Mouse (Mus musculus): ENCODE data around the gene Gm27021. TPM values are rescaled to one million over a fixed set of nuclear protein-coding genes. Genes with fewer than 3 reads are reported as not detected.

The Gm27021 gene
- polyA plus RNA-seq, 1 experiment from 2014 or later: 3.2 TPM

DNA sequence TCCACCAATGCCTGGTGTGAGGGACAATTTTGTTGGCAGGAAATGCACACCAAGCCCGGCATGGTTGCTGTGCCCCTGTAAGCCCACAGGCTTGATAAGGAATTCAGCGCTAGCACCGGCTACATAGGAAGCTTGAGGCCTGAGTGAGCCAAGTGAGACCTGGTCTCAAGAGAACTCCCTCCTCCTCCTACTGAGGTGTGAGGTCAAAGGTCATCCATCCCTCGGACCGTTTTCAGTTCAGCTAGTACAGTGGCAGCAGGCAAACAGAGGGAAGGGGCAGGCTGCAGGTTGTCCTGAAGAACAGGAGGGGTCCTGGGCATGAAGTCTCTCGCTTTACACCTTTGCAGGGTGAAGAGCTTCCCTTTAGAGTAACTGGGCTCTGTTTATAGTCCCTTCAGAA is 37.0 kb downstream of the Gm27021 start:
- 55% methylated on average over 6 of the region's 6 CpGs for WGBS
- H3K4me3 ChIP-seq: no peak overlapping the region
- no peaks in the 10 kb centered on the region for H3K36me3 ChIP-seq
- H3K27ac ChIP-seq: no peak overlapping the region
- peaks cover 56% of the 10 kb centered on the region for H3K27me3 ChIP-seq (ENCODE audit: insufficient read depth, poor library complexity, severe bottlenecking)
- H3K4me1 ChIP-seq (replicated peaks): peaks cover 42% of the 10 kb centered on the region
- H3K9me3 ChIP-seq: peaks cover 3% of the 10 kb centered on the region; the same call in 1 of the 2 replicates
- DNase-seq (ENCODE audit: low spot score): no peak

DNA sequence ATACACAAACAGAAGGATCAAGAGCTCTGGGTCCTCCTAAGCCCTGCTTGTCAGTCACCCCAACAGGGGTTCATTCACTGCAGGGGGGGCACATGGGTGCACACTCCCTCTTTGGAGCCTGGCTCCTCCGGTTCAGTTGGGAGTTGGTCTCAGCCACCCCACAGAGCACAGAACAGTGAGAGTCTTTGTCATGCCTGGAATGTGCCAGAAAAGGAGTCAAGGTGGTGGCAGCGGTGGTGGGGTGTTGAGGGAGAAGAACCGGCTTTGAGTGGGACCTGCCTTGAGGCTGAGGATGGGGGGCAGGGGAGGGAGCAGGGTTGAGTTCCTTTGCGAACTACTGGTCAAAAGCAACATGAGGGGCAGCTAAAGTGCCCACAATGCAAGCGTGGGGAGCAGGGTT is 37.8 kb downstream of the Gm27021 start:
- peak overlapping the region; percentile 2; the same call in 1 of the 2 replicates for H3K27ac ChIP-seq
- 37% methylated on average over 5 of the region's 5 CpGs for WGBS
- no peak for DNase-seq (ENCODE audit: low spot score)
- H3K4me1 ChIP-seq (replicated peaks): peaks cover 42% of the 10 kb centered on the region
- H3K9me3 ChIP-seq: peaks cover 3% of the 10 kb centered on the region; the same call in 1 of the 2 replicates
- H3K4me3 ChIP-seq: no peak overlapping the region
- peaks cover 49% of the 10 kb centered on the region for H3K27me3 ChIP-seq (ENCODE audit: insufficient read depth, poor library complexity, severe bottlenecking)
- no peaks in the 10 kb centered on the region for H3K36me3 ChIP-seq

DNA sequence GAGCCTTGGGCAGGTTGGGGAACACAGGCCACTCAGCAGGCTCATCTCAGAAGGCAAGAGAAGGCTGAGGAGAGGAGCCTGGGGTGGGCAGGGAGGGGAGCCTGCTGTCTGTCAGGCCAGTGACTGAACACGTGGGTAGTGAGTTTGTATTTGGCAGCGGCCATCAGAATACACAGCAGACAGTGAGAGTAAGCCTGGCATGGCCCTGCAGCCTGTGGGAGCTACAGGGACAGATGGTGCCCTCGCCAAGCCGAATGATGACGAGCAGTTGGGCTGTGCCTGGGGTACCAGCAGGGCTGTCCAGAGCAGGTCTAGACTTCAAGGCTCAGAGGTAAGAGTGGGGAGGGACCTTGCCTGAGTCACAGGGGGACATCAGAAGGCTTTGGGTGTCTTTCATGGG is 40.6 kb downstream of the Gm27021 start:
- H3K36me3 ChIP-seq: no peaks in the 10 kb centered on the region
- H3K27ac ChIP-seq: no peak overlapping the region
- no peaks in the 10 kb centered on the region for H3K9me3 ChIP-seq
- no peak for DNase-seq (ENCODE audit: low spot score)
- H3K4me3 ChIP-seq: no peak overlapping the region
- peaks cover 33% of the 10 kb centered on the region for H3K4me1 ChIP-seq (replicated peaks)
- peaks cover 22% of the 10 kb centered on the region for H3K27me3 ChIP-seq (ENCODE audit: insufficient read depth, poor library complexity, severe bottlenecking)
- WGBS: 81% methylated on average over 5 of the region's 5 CpGs

- Histone ChIP-seq H3K9me3 (no peaks in the 10 kb centered on the region), H3K36me3 (no peaks in the 10 kb centered on the region), H3K4me1 (replicated peaks) (peaks cover 37% of the 10 kb centered on the region), H3K27me3 (ENCODE audit: insufficient read depth, poor library complexity, severe bottlenecking) (peaks cover 13% of the 10 kb centered on the region; the same call in 1 of the 2 replicates), H3K27ac (no peak overlapping the region), H3K4me3 (no peak overlapping the region)
- WGBS: 65% methylated on average over 11 of the region's 11 CpGs
- DNase-seq (ENCODE audit: low spot score): no peak
Observed at GRCm38 (mm10) chr8:120626461-120626860, 41.4 kb downstream of the Gm27021 start.

- no peak for DNase-seq (ENCODE audit: low spot score)
- Histone ChIP-seq H3K36me3 (no peaks in the 10 kb centered on the region), H3K27me3 (ENCODE audit: insufficient read depth, poor library complexity, severe bottlenecking) (no peaks in the 10 kb centered on the region), H3K4me3 (no peak overlapping the region), H3K9me3 (no peaks in the 10 kb centered on the region), H3K27ac (no peak overlapping the region), H3K4me1 (replicated peaks) (peaks cover 43% of the 10 kb centered on the region)
- 33% methylated on average over 2 of the region's 2 CpGs for WGBS
Observed at GRCm38 (mm10) chr8:120623608-120624007, 44.3 kb downstream of the Gm27021 start.

DNA sequence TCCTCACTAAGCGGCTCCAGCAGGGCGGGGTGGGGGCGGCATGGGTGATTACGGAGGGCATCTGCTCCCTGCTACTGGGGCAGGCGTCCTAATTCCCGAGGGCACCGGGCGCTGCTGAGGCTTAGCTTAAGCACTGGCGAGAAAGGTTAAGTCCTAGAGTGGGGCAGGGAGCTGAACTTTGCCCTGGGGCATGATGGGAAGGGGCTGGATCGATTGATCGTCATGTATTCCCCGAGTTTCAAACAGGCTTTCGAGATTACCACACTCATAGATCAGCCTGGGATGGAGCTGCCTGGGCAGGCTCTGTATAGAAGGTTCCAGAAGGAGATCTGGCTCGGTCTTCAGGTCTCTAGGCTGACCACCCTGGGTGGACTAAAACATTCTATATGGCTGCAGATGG is 45.7 kb downstream of the Gm27021 start:
- DNase-seq (ENCODE audit: low spot score): no peak
- Histone ChIP-seq H3K4me3 (no peak overlapping the region), H3K27ac (peak overlapping the region; percentile 78), H3K4me1 (replicated peaks) (peaks cover 55% of the 10 kb centered on the region), H3K9me3 (no peaks in the 10 kb centered on the region), H3K27me3 (ENCODE audit: insufficient read depth, poor library complexity, severe bottlenecking) (no peaks in the 10 kb centered on the region), H3K36me3 (no peaks in the 10 kb centered on the region)
- WGBS: 76% methylated on average over 14 of the region's 14 CpGs

GRCm38 (mm10) chr8:120620441-120620840 is 47.4 kb downstream of the Gm27021 start:
- H3K36me3 ChIP-seq: no peaks in the 10 kb centered on the region

GRCm38 (mm10) chr8:120619235-120620180 is 48.4 kb downstream of the Gm27021 start:
- peaks cover 67% of the 10 kb centered on the region for H3K4me1 ChIP-seq (replicated peaks)
- no peaks in the 10 kb centered on the region for H3K36me3 ChIP-seq
- H3K4me3 ChIP-seq: no peak overlapping the region
- WGBS: 75% methylated on average over 11 of the region's 11 CpGs
- peak overlapping the region; percentile 69 for H3K27ac ChIP-seq
- H3K27me3 ChIP-seq (ENCODE audit: insufficient read depth, poor library complexity, severe bottlenecking): no peaks in the 10 kb centered on the region
- DNase-seq (ENCODE audit: low spot score): no peak
- H3K9me3 ChIP-seq: no peaks in the 10 kb centered on the region

More at GRCm38 (mm10) chr8:120620441-120620840, 47.4 kb downstream of the Gm27021 start:
- Histone ChIP-seq H3K4me1 (replicated peaks) (peaks cover 69% of the 10 kb centered on the region), H3K27ac (peak overlapping the region; percentile 46; the same call in 1 of the 2 replicates), H3K4me3 (no peak overlapping the region), H3K27me3 (ENCODE audit: insufficient read depth, poor library complexity, severe bottlenecking) (no peaks in the 10 kb centered on the region), H3K9me3 (no peaks in the 10 kb centered on the region)
- 48% methylated on average over 7 of the region's 7 CpGs for WGBS
- DNase-seq (ENCODE audit: low spot score): no peak

DNA sequence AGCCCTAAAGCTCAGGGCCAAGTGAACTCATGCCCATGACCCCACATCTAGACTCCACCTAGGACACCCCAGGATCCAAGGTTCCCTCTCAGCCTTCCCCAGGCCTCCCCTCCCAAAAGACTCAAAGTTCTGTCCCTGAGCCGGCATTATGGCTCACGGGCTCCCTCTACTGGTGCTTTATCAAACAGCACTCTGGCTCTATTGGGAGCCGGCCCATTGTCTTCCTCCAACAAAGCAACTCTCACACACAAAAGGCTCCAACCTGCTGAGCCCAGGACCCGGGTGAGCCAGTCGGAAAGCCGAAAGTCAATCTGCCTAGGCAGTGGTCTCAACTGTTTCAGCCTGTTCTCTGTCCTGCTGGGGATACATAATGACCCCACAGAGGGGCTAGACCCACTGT is 49.8 kb downstream of the Gm27021 start:
- peak overlapping the region; percentile 89 for H3K27ac ChIP-seq
- H3K4me3 ChIP-seq: no peak overlapping the region
- DNase-seq (ENCODE audit: low spot score): peak; percentile 91
- 0 out of 2 replicates have a peak, but pooled peaks cover 7% of the 10 kb centered on the region for H3K27me3 ChIP-seq (ENCODE audit: insufficient read depth, poor library complexity, severe bottlenecking)
- H3K4me1 ChIP-seq (replicated peaks): peaks cover 57% of the 10 kb centered on the region
- WGBS: under 1% methylated on average over 6 of the region's 6 CpGs
- no peaks in the 10 kb centered on the region for H3K9me3 ChIP-seq
- no peaks in the 10 kb centered on the region for H3K36me3 ChIP-seq

DNA sequence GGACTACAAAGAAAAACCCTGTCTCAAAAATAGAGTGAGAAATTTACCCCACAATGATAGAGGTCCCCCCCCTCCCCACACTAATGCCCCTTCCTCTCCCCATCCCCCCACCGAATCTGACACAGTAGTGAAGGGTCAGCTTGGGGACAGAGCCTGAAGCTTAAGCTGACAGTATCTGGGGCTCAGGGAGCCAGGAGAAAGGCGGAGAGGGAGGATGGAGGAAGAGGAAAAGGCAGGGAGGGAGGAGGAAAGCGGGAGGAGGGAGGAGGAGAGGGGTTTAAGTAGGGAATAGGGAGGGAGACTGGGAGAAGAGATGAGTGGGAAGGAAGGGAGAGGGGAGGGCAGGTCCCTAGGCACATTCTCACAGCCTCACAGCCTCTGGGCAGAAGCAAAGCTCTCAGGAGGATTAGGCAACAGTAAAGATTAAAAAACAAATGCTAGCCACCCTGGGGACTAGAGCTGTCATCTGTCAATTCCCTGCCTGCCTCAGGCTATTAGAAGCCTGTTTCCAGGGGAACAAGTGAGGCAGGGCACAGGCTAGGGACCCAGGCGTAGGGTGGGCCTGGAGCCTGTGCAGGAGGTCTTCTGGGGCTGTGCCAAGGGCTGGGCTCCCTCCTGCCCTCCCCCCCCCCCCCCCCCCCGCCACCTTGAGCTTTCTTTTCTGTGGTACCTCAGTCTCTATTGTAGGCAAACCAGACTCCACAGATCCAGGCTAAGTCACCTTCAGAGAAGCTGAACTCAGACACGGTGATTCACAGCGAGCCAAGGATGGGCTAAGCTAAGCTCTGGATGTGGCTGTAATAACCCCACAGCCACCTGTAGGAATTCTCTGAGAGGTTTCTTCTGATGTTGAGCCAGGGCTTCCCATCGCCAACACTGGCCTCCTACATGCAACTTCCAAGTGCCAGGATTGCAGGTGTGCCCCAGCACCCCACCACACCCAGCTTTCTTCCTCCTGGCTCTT is 50.9 kb downstream of the Gm27021 start:
- Histone ChIP-seq H3K36me3 (no peaks in the 10 kb centered on the region), H3K4me1 (replicated peaks) (peaks cover 53% of the 10 kb centered on the region), H3K4me3 (0 out of 2 replicates have a peak overlapping the region, but pooled peaks have one; percentile 16), H3K27me3 (ENCODE audit: insufficient read depth, poor library complexity, severe bottlenecking) (0 out of 2 replicates have a peak, but pooled peaks cover 7% of the 10 kb centered on the region), H3K27ac (peak overlapping the region; percentile 80), H3K9me3 (no peaks in the 10 kb centered on the region)
- 23% methylated on average over 8 of the region's 8 CpGs for WGBS
- DNase-seq (ENCODE audit: low spot score): peak; percentile 40

DNA sequence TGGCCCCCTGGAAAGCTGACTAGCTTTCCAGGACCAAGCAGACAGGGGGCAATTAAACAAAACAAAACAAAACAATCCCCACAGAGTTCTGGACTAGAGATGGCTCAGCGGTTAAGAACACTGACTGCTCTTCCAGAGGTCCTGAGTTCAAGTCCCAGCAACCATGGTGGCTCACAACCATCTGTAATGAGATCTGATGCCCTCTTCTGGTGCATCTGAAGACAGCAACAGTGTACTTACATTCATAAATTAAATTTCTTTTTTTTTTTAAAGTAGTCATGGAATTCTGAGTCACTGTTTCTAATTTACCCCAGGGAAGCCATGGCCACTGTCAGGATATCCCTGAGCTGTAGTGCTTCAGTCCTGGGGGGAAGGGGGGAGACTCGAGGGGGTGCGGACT is 53.4 kb downstream of the Gm27021 start:
- H3K36me3 ChIP-seq: no peaks in the 10 kb centered on the region
- DNase-seq (ENCODE audit: low spot score): no peak
- H3K4me1 ChIP-seq (replicated peaks): peaks cover 35% of the 10 kb centered on the region
- no peak overlapping the region for H3K4me3 ChIP-seq
- H3K9me3 ChIP-seq: no peaks in the 10 kb centered on the region
- 93% methylated on average over 3 of the region's 3 CpGs for WGBS
- peaks cover 22% of the 10 kb centered on the region for H3K27me3 ChIP-seq (ENCODE audit: insufficient read depth, poor library complexity, severe bottlenecking)
- no peak overlapping the region for H3K27ac ChIP-seq

- 0 out of 2 replicates have a peak overlapping the region, but pooled peaks have one; percentile 10 for H3K27ac ChIP-seq
- peaks cover 20% of the 10 kb centered on the region for H3K4me1 ChIP-seq (replicated peaks)
- WGBS: 88% methylated on average over 6 of the region's 6 CpGs
- no peak overlapping the region for H3K4me3 ChIP-seq
- H3K27me3 ChIP-seq (ENCODE audit: insufficient read depth, poor library complexity, severe bottlenecking): peaks cover 32% of the 10 kb centered on the region
- no peaks in the 10 kb centered on the region for H3K36me3 ChIP-seq
- H3K9me3 ChIP-seq: no peaks in the 10 kb centered on the region
- DNase-seq (ENCODE audit: low spot score): no peak
Observed at GRCm38 (mm10) chr8:120610824-120611223, 57.1 kb downstream of the Gm27021 start.

All from hindbrain, embryonic 10.5 days (tissue).